Mouse (Mus musculus) heart, embryonic 12.5 days (tissue): Measurements from ENCODE around the gene Fam155a. TPM values are rescaled to one million over a fixed set of nuclear protein-coding genes. Genes with fewer than 3 reads are reported as not detected.

Source experiments
- ATAC-seq: fragments of 200-750 bp; cut with Nextera tagmentation; 2 replicates; pipeline ENCODE4 v1.8.0; 2017; ENCODE audit warnings: moderate TSS enrichment, moderate library complexity; ENCODE audit not compliant: insufficient number of reproducible peaks, low FRiP score
- H3K27ac ChIP-seq: fragments of 300-500 bp; sonication (generic); 2 replicates; pipeline ENCODE4 v1.5.1; 2016; ENCODE audit warnings: mild to moderate bottlenecking, moderate library complexity; ENCODE audit not compliant: poor library complexity, severe bottlenecking
- H3K27me3 ChIP-seq: fragments of 300-500 bp; sonication (generic); replicated peaks from 2 replicates; pipeline ENCODE4 v1.6.1; 2016; ENCODE audit warnings: mild to moderate bottlenecking, moderate library complexity
- H3K36me3 ChIP-seq: fragments of 300-500 bp; sonication (generic); 2 replicates; pipeline ENCODE4 v1.6.1; 2016; ENCODE audit warnings: mild to moderate bottlenecking, moderate library complexity
- H3K4me1 ChIP-seq: fragments of 300-500 bp; sonication (generic); replicated peaks from 2 replicates; pipeline ENCODE4 v1.6.1; 2016; ENCODE audit warnings: mild to moderate bottlenecking
- H3K4me2 ChIP-seq: fragments of 300-500 bp; sonication (generic); 2 replicates; pipeline ENCODE4 v1.6.1; 2016; ENCODE audit warnings: mild to moderate bottlenecking, moderate library complexity
- H3K4me3 ChIP-seq: fragments of 300-500 bp; sonication (generic); 2 replicates; pipeline ENCODE4 v1.5.1; 2016; ENCODE audit warnings: mild to moderate bottlenecking
- H3K9ac ChIP-seq: fragments of 300-500 bp; sonication (generic); 2 replicates; pipeline ENCODE4 v1.6.1; 2016; ENCODE audit warnings: mild to moderate bottlenecking, moderate library complexity
- H3K9me3 ChIP-seq: fragments of 300-500 bp; sonication (generic); replicated peaks from 2 replicates; pipeline ENCODE4 v1.6.1; 2016; ENCODE audit warnings: mild to moderate bottlenecking, moderate library complexity
- WGBS: fragments of 180-500 bp; shearing (Covaris S2); methylation state at CpG from one replicate; pipeline ENCODE4 v1.1.7; 2016; 5-methylcytosine and 5-hydroxymethylcytosine counted together
- microRNA-seq: library from miRNA; unstranded; fragments of <30 nt; microRNA quantifications from one replicate; pipeline ENCODE4, GENCODE M21; 2017
- polyA plus RNA-seq: library from polyadenylated mRNA; unstranded; fragments of >200 nt; fragmentation: Nextera tagmentation; extraction: Ambion mirVana; gene quantifications from 2 replicates; pipeline ENCODE4 v1.2.1, GENCODE M21; 2016

The Fam155a gene
- polyA plus RNA-seq, 1 experiment from 2014 or later, result 0.18 TPM

GRCm38 (mm10) chr8:9176974-9177373 is 594.0 kb downstream of the Fam155a start:
- no peaks in the 10 kb centered on the region for H3K9me3 ChIP-seq
- WGBS, result 71% methylated on average over 7 of the region's 7 CpGs
- 0 out of 2 replicates have a peak, but pooled peaks cover 4% of the 10 kb centered on the region for H3K27me3 ChIP-seq
- H3K9ac ChIP-seq, result no peak overlapping the region
- no peak for ATAC-seq
- no peak overlapping the region for H3K27ac ChIP-seq
- H3K4me2 ChIP-seq, result no peak overlapping the region
- no peaks in the 10 kb centered on the region for H3K36me3 ChIP-seq
- H3K4me1 ChIP-seq, result no peaks in the 10 kb centered on the region
- no peak overlapping the region for H3K4me3 ChIP-seq

- Histone ChIP-seq H3K9ac (no peak overlapping the region), H3K4me3 (no peak overlapping the region), H3K9me3 (0 out of 2 replicates have a peak, but pooled peaks cover 5% of the 10 kb centered on the region), H3K4me2 (no peak overlapping the region), H3K27ac (no peak overlapping the region), H3K27me3 (0 out of 2 replicates have a peak, but pooled peaks cover 4% of the 10 kb centered on the region), H3K4me1 (no peaks in the 10 kb centered on the region), H3K36me3 (no peaks in the 10 kb centered on the region)
- WGBS, result 29% methylated on average over 9 of the region's 9 CpGs
- ATAC-seq, result no peak
Observed at GRCm38 (mm10) chr8:9174865-9175565, 595.9 kb downstream of the Fam155a start.

- H3K27me3 ChIP-seq, result 0 out of 2 replicates have a peak, but pooled peaks cover 4% of the 10 kb centered on the region
- no peak overlapping the region for H3K9ac ChIP-seq
- H3K4me3 ChIP-seq, result no peak overlapping the region
- no peak overlapping the region for H3K4me2 ChIP-seq
- 69% methylated on average over 5 of the region's 5 CpGs for WGBS
- 0 out of 2 replicates have a peak, but pooled peaks cover 5% of the 10 kb centered on the region for H3K9me3 ChIP-seq
- no peak overlapping the region for H3K27ac ChIP-seq
- no peak for ATAC-seq
- H3K4me1 ChIP-seq, result no peaks in the 10 kb centered on the region
- no peaks in the 10 kb centered on the region for H3K36me3 ChIP-seq
Observed at GRCm38 (mm10) chr8:9171848-9172247, 599.1 kb downstream of the Fam155a start.

- no peak overlapping the region for H3K4me2 ChIP-seq
- no peak for ATAC-seq
- 0 out of 2 replicates have a peak, but pooled peaks cover 5% of the 10 kb centered on the region for H3K9me3 ChIP-seq
- no peak overlapping the region for H3K9ac ChIP-seq
- 80% methylated on average over 10 of the region's 10 CpGs for WGBS
- H3K27me3 ChIP-seq, result no peaks in the 10 kb centered on the region
- H3K27ac ChIP-seq, result no peak overlapping the region
- H3K4me3 ChIP-seq, result no peak overlapping the region
- H3K4me1 ChIP-seq, result no peaks in the 10 kb centered on the region
- no peaks in the 10 kb centered on the region for H3K36me3 ChIP-seq
Observed at GRCm38 (mm10) chr8:9167995-9168394, 603.0 kb downstream of the Fam155a start.

- H3K4me3 ChIP-seq, result no peak overlapping the region
- no peak overlapping the region for H3K4me2 ChIP-seq
- H3K9me3 ChIP-seq, result no peaks in the 10 kb centered on the region
- H3K36me3 ChIP-seq, result no peaks in the 10 kb centered on the region
- ATAC-seq, result no peak
- H3K27ac ChIP-seq, result no peak overlapping the region
- no peaks in the 10 kb centered on the region for H3K27me3 ChIP-seq
- 84% methylated on average over 4 of the region's 4 CpGs for WGBS
- H3K9ac ChIP-seq, result no peak overlapping the region
- H3K4me1 ChIP-seq, result peaks cover 16% of the 10 kb centered on the region
Observed at GRCm38 (mm10) chr8:9161606-9162005, 609.4 kb downstream of the Fam155a start.

GRCm38 (mm10) chr8:9159322-9159721 is 611.6 kb downstream of the Fam155a start:
- 71% methylated on average over 7 of the region's 7 CpGs for WGBS
- ATAC-seq, result no peak
- no peak overlapping the region for H3K9ac ChIP-seq

GRCm38 (mm10) chr8:9158652-9159051 is 612.3 kb downstream of the Fam155a start:
- WGBS, result 53% methylated on average over 13 of the region's 13 CpGs

More at GRCm38 (mm10) chr8:9159322-9159721, 611.6 kb downstream of the Fam155a start:
- H3K36me3 ChIP-seq, result no peaks in the 10 kb centered on the region
- H3K4me3 ChIP-seq, result no peak overlapping the region
- H3K27ac ChIP-seq, result no peak overlapping the region
- peaks cover 16% of the 10 kb centered on the region for H3K4me1 ChIP-seq
- H3K4me2 ChIP-seq, result no peak overlapping the region
- H3K9me3 ChIP-seq, result no peaks in the 10 kb centered on the region
- no peaks in the 10 kb centered on the region for H3K27me3 ChIP-seq

GRCm38 (mm10) chr8:9157141-9157781 is 613.7 kb downstream of the Fam155a start:
- H3K27ac ChIP-seq, result peak overlapping the region; percentile 1; the same call in 1 of the 2 replicates
- ATAC-seq, result peak; percentile 69; the same call in 1 of the 2 replicates
- H3K27me3 ChIP-seq, result no peaks in the 10 kb centered on the region
- H3K9me3 ChIP-seq, result no peaks in the 10 kb centered on the region
- peaks cover 26% of the 10 kb centered on the region for H3K4me1 ChIP-seq
- no peak overlapping the region for H3K9ac ChIP-seq
- WGBS, result 15% methylated on average over 23 of the region's 23 CpGs
- H3K4me3 ChIP-seq, result no peak overlapping the region
- no peaks in the 10 kb centered on the region for H3K36me3 ChIP-seq
- peak overlapping the region; percentile 48 for H3K4me2 ChIP-seq

More at GRCm38 (mm10) chr8:9158652-9159051, 612.3 kb downstream of the Fam155a start:
- no peaks in the 10 kb centered on the region for H3K36me3 ChIP-seq
- no peak overlapping the region for H3K4me3 ChIP-seq
- no peak overlapping the region for H3K9ac ChIP-seq
- H3K27ac ChIP-seq, result no peak overlapping the region
- H3K4me2 ChIP-seq, result no peak overlapping the region
- peaks cover 18% of the 10 kb centered on the region for H3K4me1 ChIP-seq
- no peaks in the 10 kb centered on the region for H3K9me3 ChIP-seq
- H3K27me3 ChIP-seq, result no peaks in the 10 kb centered on the region
- ATAC-seq, result no peak

Small RNAs within 50 kb of the gene (microRNA-seq; reads per million reads assigned to microRNA genes)
- gene Gm47312, result not detected

Other genes starting within 250 kb of the Fam155a start
- gene Gm10217, start 93.1 kb upstream of the Fam155a start, polyA plus RNA-seq, result not detected in 2 replicates
- 5.0 and 5.4 TPM in 2 replicates for gene Lig4, start 206.5 kb upstream of the Fam155a start, polyA plus RNA-seq
- 17.6 and 18.6 TPM in 2 replicates for gene Abhd13, start 206.5 kb upstream of the Fam155a start, polyA plus RNA-seq
- gene Tnfsf13b, start 235.3 kb upstream of the Fam155a start, polyA plus RNA-seq, result 0.26 and 0.30 TPM in 2 replicates